Mouse (Mus musculus) C2C12 (cell line): Measurements from ENCODE around the gene Pex14.

Experiments
- CTCF ChIP-seq: IDR thresholded peaks from one replicate; pipeline ENCODE4 v1.5.1; 2011; ENCODE audit not compliant: control insufficient read depth, insufficient read depth, insufficient read length
- FOSL1 ChIP-seq: IDR thresholded peaks from one replicate; pipeline ENCODE4 v1.8.0; 2011; ENCODE audit warnings: mild to moderate bottlenecking, low read length; ENCODE audit not compliant: poor library complexity, insufficient read depth, severe bottlenecking
- MAX ChIP-seq: IDR thresholded peaks from one replicate; pipeline ENCODE4 v1.6.1; 2011; ENCODE audit warnings: mild to moderate bottlenecking, control low read depth
- MYOD1 ChIP-seq: IDR thresholded peaks from one replicate; pipeline ENCODE4 v1.6.1; 2011; ENCODE audit warnings: low read depth; ENCODE audit not compliant: control insufficient read depth, insufficient read length
- MYOG ChIP-seq: IDR thresholded peaks from one replicate; pipeline ENCODE4 v1.6.1; 2011; ENCODE audit not compliant: control insufficient read depth, insufficient read length; ENCODE audit errors: extremely low read depth
- USF1 ChIP-seq: IDR thresholded peaks from one replicate; pipeline ENCODE4 v1.6.1; 2011; ENCODE audit warnings: low read depth, mild to moderate bottlenecking, control low read depth, moderate library complexity

DNA sequence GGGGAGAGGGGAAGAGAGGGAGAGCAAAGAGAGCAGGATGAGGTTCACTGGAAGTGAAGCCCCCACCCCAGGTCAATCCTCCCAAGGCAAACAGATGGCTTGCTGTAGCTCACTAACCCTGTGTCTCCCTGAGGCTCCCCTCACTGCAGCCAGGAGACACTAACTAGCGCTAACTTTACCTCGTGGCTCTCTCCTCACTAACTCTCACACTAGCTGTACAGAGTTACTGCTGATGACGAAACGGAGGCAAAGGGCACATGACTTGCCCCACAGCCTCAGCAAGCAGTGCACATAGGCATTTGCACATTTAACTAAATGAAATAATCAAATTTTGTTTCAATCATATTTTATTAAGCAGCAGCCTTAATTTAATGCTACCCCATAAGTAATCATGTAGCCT is 21.4 kb downstream of the Pex14 start:
- TF ChIP-seq CTCF, result no peak
- TF ChIP-seq MAX, result no peak
- no peak for TF ChIP-seq FOSL1
- TF ChIP-seq MYOG, result no peak
- TF ChIP-seq USF1, result no peak
- TF ChIP-seq MYOD1, result no peak
